7 mouse cellular contexts compared by ENCODE assay signal in the genomic region with DNA sequence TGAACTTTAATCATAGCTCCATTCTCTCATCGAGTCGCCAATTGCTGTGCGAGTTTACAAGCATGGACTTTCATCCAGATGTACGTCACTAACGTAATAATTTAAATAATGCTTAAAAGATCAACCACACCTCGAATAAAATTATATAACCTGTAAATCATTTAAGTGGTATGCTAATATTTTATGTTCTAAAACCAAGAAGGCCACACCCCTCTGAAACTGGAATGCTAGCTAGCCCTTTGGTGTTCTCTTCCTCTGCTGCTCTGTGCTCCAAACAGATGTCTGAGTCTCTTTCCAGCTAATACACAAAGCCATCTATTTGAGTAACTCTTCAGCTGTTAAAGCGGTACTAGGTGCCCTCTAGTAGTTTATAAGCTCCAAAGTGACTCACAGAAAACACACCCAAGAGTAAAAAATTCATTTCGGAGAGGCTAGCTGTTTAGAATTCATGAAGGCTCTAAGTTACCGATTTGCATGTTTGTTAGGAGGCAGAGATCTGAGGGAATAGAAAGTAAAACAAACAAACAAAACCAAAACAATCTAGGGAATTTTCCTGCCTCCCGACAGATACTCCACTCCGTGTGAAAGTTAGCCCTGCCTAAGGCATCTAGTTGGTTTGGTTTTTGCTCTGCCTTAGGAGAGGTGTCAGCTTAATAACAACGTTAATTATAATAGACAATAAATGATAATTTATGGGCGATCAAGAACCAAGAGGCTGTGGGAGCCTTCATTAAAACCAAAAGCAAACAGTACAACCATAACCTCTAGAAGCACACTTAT. TPM values are rescaled to one million over a fixed set of nuclear protein-coding genes. Genes with fewer than 3 reads are reported as not detected.
A peak's percentile ranks its signal among the peaks of the same experiment; 100 is the strongest.
DNase-seq lines count a peak whose midpoint lies in the region; ATAC-seq and TF ChIP-seq lines count a peak whose summit lies in the region.

No protein-coding gene starts in this region.

- H3K9me3 ChIP-seq in embryonic facial prominence, embryonic 14.5 days (ENCODE audit: control insufficient read depth, low read length), result no peaks in the 10 kb centered on the region
- no peaks in the 10 kb centered on the region for H3K9me3 ChIP-seq in hindbrain, postnatal 0 days (ENCODE audit: low read length)
- H3K9me3 ChIP-seq in liver, embryonic 16.5 days (replicated peaks; ENCODE audit: control insufficient read depth, low read length), result no peaks in the 10 kb centered on the region
- H3K9me3 ChIP-seq in stomach, embryonic 16.5 days (replicated peaks; ENCODE audit: control insufficient read depth, low read length), result no peaks in the 10 kb centered on the region

- H3K4me3 ChIP-seq in embryonic facial prominence, embryonic 14.5 days (ENCODE audit: low read depth, low read length), result peak overlapping the region; percentile 89
- peak overlapping the region; percentile 97 for H3K4me3 ChIP-seq in hindbrain, postnatal 0 days (ENCODE audit: low read length)
- H3K4me3 ChIP-seq in liver, embryonic 16.5 days (ENCODE audit: low read depth, low read length), result peak overlapping the region; percentile 4; the same call in 1 of the 2 replicates
- H3K4me3 ChIP-seq in stomach, embryonic 16.5 days (replicated peaks; ENCODE audit: low read length), result peak overlapping the region; percentile 91

- H3K4me2 ChIP-seq in embryonic facial prominence, embryonic 14.5 days (ENCODE audit: low read depth, low read length), result peak overlapping the region; percentile 59
- H3K4me2 ChIP-seq in hindbrain, postnatal 0 days (ENCODE audit: low read depth, low read length), result peak overlapping the region; percentile 57
- H3K4me2 ChIP-seq in liver, embryonic 16.5 days (ENCODE audit: low read depth, low read length), result peak overlapping the region; percentile 81
- H3K4me2 ChIP-seq in stomach, embryonic 16.5 days (ENCODE audit: low read depth, low read length), result peak overlapping the region; percentile 69

- H3K36me3 ChIP-seq in embryonic facial prominence, embryonic 14.5 days (ENCODE audit: control insufficient read depth, insufficient read depth, low read length), result peaks cover 16% of the 10 kb centered on the region
- H3K36me3 ChIP-seq in hindbrain, postnatal 0 days (ENCODE audit: insufficient read depth, low read length), result peaks cover 5% of the 10 kb centered on the region; the same call in 1 of the 2 replicates
- H3K36me3 ChIP-seq in liver, embryonic 16.5 days (ENCODE audit: control insufficient read depth, insufficient read depth), result 0 out of 2 replicates have a peak, but pooled peaks cover 5% of the 10 kb centered on the region
- H3K36me3 ChIP-seq in stomach, embryonic 16.5 days (ENCODE audit: control insufficient read depth, insufficient read depth, low read length), result 0 out of 2 replicates have a peak, but pooled peaks cover under 1% of the 10 kb centered on the region

- H3K4me1 ChIP-seq in embryonic facial prominence, embryonic 14.5 days (ENCODE audit: control insufficient read depth, insufficient read depth, low read length), result peaks cover 33% of the 10 kb centered on the region
- H3K4me1 ChIP-seq in hindbrain, postnatal 0 days (ENCODE audit: insufficient read depth, low read length), result peaks cover 4% of the 10 kb centered on the region; the same call in 1 of the 2 replicates
- H3K4me1 ChIP-seq in liver, embryonic 16.5 days (ENCODE audit: control insufficient read depth, low read depth, low read length), result peaks cover 15% of the 10 kb centered on the region
- H3K4me1 ChIP-seq in stomach, embryonic 16.5 days (ENCODE audit: control insufficient read depth, insufficient read depth, low read length), result peaks cover 13% of the 10 kb centered on the region

- no peak for TF ChIP-seq CTCF in hindbrain, postnatal 0 days (IDR thresholded peaks at IDR 0.05; ENCODE audit: low read depth)

- H3K27me3 ChIP-seq in embryonic facial prominence, embryonic 14.5 days (replicated peaks; ENCODE audit: control insufficient read depth, insufficient read depth, low read length), result no peaks in the 10 kb centered on the region
- H3K27me3 ChIP-seq in hindbrain, postnatal 0 days (ENCODE audit: insufficient read depth, low read length), result no peaks in the 10 kb centered on the region
- H3K27me3 ChIP-seq in liver, embryonic 16.5 days (ENCODE audit: control insufficient read depth, insufficient read depth, low read depth, low read length), result no peaks in the 10 kb centered on the region; the same call in 1 of the 2 replicates
- no peaks in the 10 kb centered on the region for H3K27me3 ChIP-seq in stomach, embryonic 16.5 days (ENCODE audit: control insufficient read depth, insufficient read depth, low read length)

- H3K27ac ChIP-seq in embryonic facial prominence, embryonic 14.5 days (replicated peaks; ENCODE audit: low read depth, low read length), result peak overlapping the region; percentile 96
- peak overlapping the region; percentile 74 for H3K27ac ChIP-seq in hindbrain, postnatal 0 days
- peak overlapping the region; percentile 42 for H3K27ac ChIP-seq in liver, embryonic 16.5 days (ENCODE audit: low read length)
- H3K27ac ChIP-seq in stomach, embryonic 16.5 days (ENCODE audit: low read length), result peak overlapping the region; percentile 91

- H3K9ac ChIP-seq in embryonic facial prominence, embryonic 14.5 days (ENCODE audit: low read depth, low read length), result peak overlapping the region; percentile 59; the same call in 1 of the 2 replicates
- H3K9ac ChIP-seq in hindbrain, postnatal 0 days (replicated peaks; ENCODE audit: low read length), result peak overlapping the region; percentile 43
- H3K9ac ChIP-seq in liver, embryonic 16.5 days (ENCODE audit: low read depth, low read length), result no peak overlapping the region
- H3K9ac ChIP-seq in stomach, embryonic 16.5 days (ENCODE audit: low read length), result peak overlapping the region; percentile 50; the same call in 1 of the 2 replicates

- 59% methylated on average over 13 of the region's 13 CpGs for WGBS in embryonic facial prominence, embryonic 14.5 days
- WGBS in hindbrain, postnatal 0 days, result 71% methylated on average over 13 of the region's 13 CpGs
- 48% methylated on average over 13 of the region's 13 CpGs for WGBS in liver, embryonic 16.5 days (ENCODE audit: insufficient replicate concordance)
- WGBS in stomach, embryonic 16.5 days, result 45% methylated on average over 13 of the region's 13 CpGs

- no peak for ATAC-seq in embryonic facial prominence, embryonic 14.5 days (ENCODE audit: low read depth)
- ATAC-seq in hindbrain, postnatal 0 days, result no peak
- no peak for ATAC-seq in liver, embryonic 16.5 days (ENCODE audit: low read depth)
- ATAC-seq in stomach, embryonic 16.5 days (ENCODE audit: insufficient read depth, low FRiP score), result no peak

- DNase-seq in MN1 (ENCODE audit: low spot score), result peak; percentile 38
- peak; percentile 34 for DNase-seq in embryonic facial prominence, embryonic 14.5 days (ENCODE audit: low spot score)
- DNase-seq in hindbrain, postnatal 0 days (ENCODE audit: low spot score), result no peak
- no peak for DNase-seq in frontal cortex, adult 2 months (ENCODE audit: extremely low spot score in 1 of 2, low spot score in 1 of 2)
- DNase-seq in retina, embryonic 14.5 days (ENCODE audit: low spot score), result no peak

RNA-seq across cellular contexts. Expression of gene Ccng2, which starts 1.1 kb away (rescaled TPM):
- polyA plus RNA-seq in embryonic facial prominence, embryonic 14.5 days (2014; fragmentation: Nextera tagmentation; extraction: Ambion mirVana), result 54.2 and 55.7 TPM in 2 replicates
- 38.6 and 45.3 TPM in 2 replicates for total RNA-seq in hindbrain, postnatal 0 days (2014; rRNA removed)
- polyA plus RNA-seq in hindbrain, postnatal 0 days (2015; fragmentation: Nextera tagmentation; extraction: Ambion mirVana), result 32.5 and 33.2 TPM in 2 replicates
- 21.0 and 21.1 TPM in 2 replicates for polyA plus RNA-seq in liver, embryonic 16.5 days (2015; fragmentation: Nextera tagmentation; extraction: Ambion mirVana)
- polyA plus RNA-seq in stomach, embryonic 16.5 days (2015; fragmentation: Nextera tagmentation; extraction: Ambion mirVana), result 32.3 and 32.5 TPM in 2 replicates
- 36.8 and 42.2 TPM in 2 replicates for polyA plus RNA-seq in frontal cortex, adult 2 months (2012; rRNA removed)

RNA-seq across cellular contexts. Expression of gene 2010109A12Rik, which starts 59.7 kb away (rescaled TPM):
- 1.5 and 1.9 TPM in 2 replicates for polyA plus RNA-seq in embryonic facial prominence, embryonic 14.5 days (2014; fragmentation: Nextera tagmentation; extraction: Ambion mirVana)
- 0.36 TPM in 1 of 2 replicates, not detected in the other for total RNA-seq in hindbrain, postnatal 0 days (2014; rRNA removed)
- polyA plus RNA-seq in hindbrain, postnatal 0 days (2015; fragmentation: Nextera tagmentation; extraction: Ambion mirVana), result 0.71 and 0.72 TPM in 2 replicates
- 1.9 and 2.0 TPM in 2 replicates for polyA plus RNA-seq in liver, embryonic 16.5 days (2015; fragmentation: Nextera tagmentation; extraction: Ambion mirVana)
- 1.2 and 1.6 TPM in 2 replicates for polyA plus RNA-seq in stomach, embryonic 16.5 days (2015; fragmentation: Nextera tagmentation; extraction: Ambion mirVana)
- polyA plus RNA-seq in frontal cortex, adult 2 months (2012; rRNA removed), result 0.63 and 0.64 TPM in 2 replicates

RNA-seq across cellular contexts. Expression of gene Ccni, which starts 59.7 kb away (rescaled TPM):
- 121 and 126 TPM in 2 replicates for polyA plus RNA-seq in embryonic facial prominence, embryonic 14.5 days (2014; fragmentation: Nextera tagmentation; extraction: Ambion mirVana)
- 269 and 279 TPM in 2 replicates for total RNA-seq in hindbrain, postnatal 0 days (2014; rRNA removed)
- polyA plus RNA-seq in hindbrain, postnatal 0 days (2015; fragmentation: Nextera tagmentation; extraction: Ambion mirVana), result 116 and 122 TPM in 2 replicates
- polyA plus RNA-seq in liver, embryonic 16.5 days (2015; fragmentation: Nextera tagmentation; extraction: Ambion mirVana), result 31.6 and 34.0 TPM in 2 replicates
- 56.9 and 63.8 TPM in 2 replicates for polyA plus RNA-seq in stomach, embryonic 16.5 days (2015; fragmentation: Nextera tagmentation; extraction: Ambion mirVana)
- 178 and 179 TPM in 2 replicates for polyA plus RNA-seq in frontal cortex, adult 2 months (2012; rRNA removed)

Comparison
In these comparisons a context has a peak if more than half of its experiments do, and no peak if none do; other contexts are left out.
1. DNase-seq: peak in MN1 (single experiment) and embryonic facial prominence, embryonic 14.5 days (single experiment); none in hindbrain, postnatal 0 days (single experiment), frontal cortex, adult 2 months (0 of 2) and retina, embryonic 14.5 days (single experiment).
2. H3K27ac ChIP-seq: peak in every context shown above with its lines; median percentile 96 in embryonic facial prominence, embryonic 14.5 days; 91 in stomach, embryonic 16.5 days; 74 in hindbrain, postnatal 0 days; 42 in liver, embryonic 16.5 days.
3. H3K4me3 ChIP-seq: peak in every context shown above with its lines; median percentile 97 in hindbrain, postnatal 0 days; 91 in stomach, embryonic 16.5 days; 89 in embryonic facial prominence, embryonic 14.5 days; 4 in liver, embryonic 16.5 days.
4. Peak in every context shown above with its lines, with median percentiles within 50 percentile points of each other: H3K4me2 ChIP-seq.